Mouse (Mus musculus): ENCODE results near the gene Hoxa4.

Gene Hoxa4

GRCm38 (mm10) chr6:52152226-52153193 lies 39.0 kb downstream of the Hoxa4 start:
- DNase-seq (ENCODE audit: low read depth, low spot score) = no peak

- no peak for DNase-seq (ENCODE audit: low read depth, low spot score)
Measured at GRCm38 (mm10) chr6:52151571-52151970, 40.0 kb downstream of the Hoxa4 start.

GRCm38 (mm10) chr6:52150401-52150966 lies 41.1 kb downstream of the Hoxa4 start:
- DNase-seq (ENCODE audit: low read depth, low spot score) = no peak
